Mouse (Mus musculus) adrenal gland, adult 2 months (tissue): Measurements from ENCODE around the gene Col6a3. TPM values are rescaled to one million over a fixed set of nuclear protein-coding genes. Genes with fewer than 3 reads are reported as not detected.

Experiments
- DNase-seq: peaks from one replicate; pipeline ENCODE4 v3.0.0; 2021
- long read RNA-seq: library from polyadenylated mRNA; stranded (forward); transcript quantifications from one replicate; pipeline ENCODE4 v2.0.0, GENCODE M21; 2021
- polyA plus RNA-seq: library from polyadenylated mRNA; depleted of rRNA; stranded (reverse); fragments of >200 nt; gene quantifications from 2 replicates; pipeline ENCODE4 v1.2.3, GENCODE M21; 2012; rRNA removed
- total RNA-seq, 2 experiments: library from RNA; stranded (reverse); gene quantifications; 2 replicates each; pipeline ENCODE4 v1.2.3; 2021

Col6a3 gene
- total RNA-seq (10 to 100 TPM; 19.8 to 29.9 TPM), polyA plus RNA-seq (10.6 and 12.3 TPM in 2 replicates)
- long read RNA-seq, partial matches to known transcripts, result 0 of 1 reads
- long read RNA-seq, other reads (novel, unspliced or antisense), result 1 of 1 reads

- peak; percentile 21 for DNase-seq
These were observed at the start of gene Col6a3 for GRCm38 (mm10) chr1:90843836-90844235. Gene Col6a3 (minus strand): TSS chr1:90843971.

GRCm38 (mm10) chr1:90885771-90886460 is 42.1 kb upstream of the Col6a3 start:
- no peak for DNase-seq

GRCm38 (mm10) chr1:90876486-90877270 is 32.9 kb upstream of the Col6a3 start:
- DNase-seq, result no peak

- no peak for DNase-seq
These were observed 32.2 kb upstream of the Col6a3 start for GRCm38 (mm10) chr1:90875961-90876360.

GRCm38 (mm10) chr1:90875371-90875770 is 31.6 kb upstream of the Col6a3 start:
- DNase-seq, result peak; percentile 22

- DNase-seq, result no peak
These were observed 26.8 kb upstream of the Col6a3 start for GRCm38 (mm10) chr1:90870581-90870980.

GRCm38 (mm10) chr1:90866734-90867133 is 23.0 kb upstream of the Col6a3 start:
- DNase-seq, result no peak

GRCm38 (mm10) chr1:90855880-90856279 is 12.1 kb upstream of the Col6a3 start:
- DNase-seq, result no peak

GRCm38 (mm10) chr1:90849836-90850235 is 6.1 kb upstream of the Col6a3 start:
- peak; percentile 13 for DNase-seq

- DNase-seq, result no peak
These were observed 1.4 kb upstream of the Col6a3 start for GRCm38 (mm10) chr1:90845206-90845605.

GRCm38 (mm10) chr1:90842789-90843587 is 783 bp downstream of the Col6a3 start:
- no peak for DNase-seq

GRCm38 (mm10) chr1:90840250-90840649 is 3.5 kb downstream of the Col6a3 start:
- peak; percentile 26 for DNase-seq

- DNase-seq, result peak; percentile 22
These were observed 5.1 kb downstream of the Col6a3 start for GRCm38 (mm10) chr1:90838657-90839056.

- peak; percentile 34 for DNase-seq
These were observed 5.5 kb downstream of the Col6a3 start for GRCm38 (mm10) chr1:90838221-90838620.

- no peak for DNase-seq
These were observed 7.5 kb downstream of the Col6a3 start for GRCm38 (mm10) chr1:90836178-90836740.

- DNase-seq, result peak; percentile 12
These were observed 9.1 kb downstream of the Col6a3 start for GRCm38 (mm10) chr1:90834701-90835100.

- DNase-seq, result no peak
These were observed 13.8 kb downstream of the Col6a3 start for GRCm38 (mm10) chr1:90830006-90830405.

GRCm38 (mm10) chr1:90813226-90813625 is 30.5 kb downstream of the Col6a3 start:
- DNase-seq, result no peak

- no peak for DNase-seq
These were observed 34.8 kb downstream of the Col6a3 start for GRCm38 (mm10) chr1:90808930-90809329.

- no peak for DNase-seq
These were observed 40.7 kb downstream of the Col6a3 start for GRCm38 (mm10) chr1:90803104-90803503.

GRCm38 (mm10) chr1:90801067-90801466 is 42.7 kb downstream of the Col6a3 start:
- no peak for DNase-seq

- DNase-seq, result no peak
These were observed 43.3 kb downstream of the Col6a3 start for GRCm38 (mm10) chr1:90800466-90800865.
